Mouse (Mus musculus) brain, embryonic 14.5 days (tissue): Measurements from ENCODE around the gene Olfr51.

ENCODE experiments used
- CTCF ChIP-seq: fragments of 200-500 bp; IDR thresholded peaks from 2 replicates; pipeline ENCODE4 v1.5.1; 2012; ENCODE audit warnings: inconsistent platforms, mild to moderate bottlenecking, moderate library complexity, borderline replicate concordance; ENCODE audit not compliant: insufficient read depth, insufficient read length; ENCODE audit errors: extremely low read depth
- POLR2A ChIP-seq: fragments of 200-500 bp; IDR thresholded peaks from 2 replicates; pipeline ENCODE4 v1.6.1; 2012; ENCODE audit warnings: mild to moderate bottlenecking, inconsistent platforms, borderline replicate concordance; ENCODE audit not compliant: poor library complexity, insufficient read depth, insufficient read length, severe bottlenecking; ENCODE audit errors: extremely low read depth

DNA sequence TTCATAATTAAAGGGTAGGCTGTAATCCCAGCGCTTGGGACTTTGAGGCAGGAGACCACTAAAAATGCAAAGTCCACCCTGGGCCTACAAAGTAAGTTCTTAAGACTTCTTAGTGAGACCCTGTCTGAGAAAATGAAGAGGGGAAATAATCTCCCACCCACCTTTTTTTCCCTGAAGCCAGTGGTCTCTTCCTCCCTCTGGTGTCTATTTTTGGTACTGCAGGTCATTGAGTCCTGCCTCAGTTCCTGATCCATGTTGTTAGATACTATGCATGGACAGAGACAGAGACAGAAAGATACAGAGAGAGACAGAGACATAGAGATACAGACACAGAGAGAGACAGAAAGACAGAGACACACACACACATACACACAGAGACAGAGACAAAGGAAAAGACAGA lies 29.5 kb downstream of the Olfr51 start:
- no peak for TF ChIP-seq POLR2A
- peak; percentile 75; the same call in 1 of the 2 replicates for TF ChIP-seq CTCF
